Mouse (Mus musculus) E14TG2a.4 (cell line): ENCODE results near the gene Zfp169.
"Not testable (repeated sequence)": the region's sequence is repeated elsewhere in the genome, so short reads cannot be mapped to it uniquely, and the experiment has no call there.

Experiments used
- H3K27me3 ChIP-seq: 2 replicates; pipeline ENCODE4 v1.6.1; 2014; ENCODE audit warnings: low read length, control low read depth; ENCODE audit not compliant: insufficient read depth
- H3K36me3 ChIP-seq: 2 replicates; pipeline ENCODE4 v1.6.1; 2014; ENCODE audit warnings: low read length, control low read depth; ENCODE audit not compliant: insufficient read depth
- H3K4me1 ChIP-seq: replicated peaks from 2 replicates; pipeline ENCODE4 v1.6.1; 2014; ENCODE audit warnings: low read depth, low read length, control low read depth
- H3K4me3 ChIP-seq: replicated peaks from 2 replicates; pipeline ENCODE4 v1.5.1; 2014; ENCODE audit warnings: mild to moderate bottlenecking, low read length
- H3K9me3 ChIP-seq: 2 replicates; pipeline ENCODE4 v1.6.1; 2014; ENCODE audit warnings: low read length, control low read depth
- CTCF ChIP-seq: conservative IDR thresholded peaks from 2 replicates; pipeline ENCODE4 v1.5.1; 2014; ENCODE audit warnings: low read length
- NANOG ChIP-seq: IDR thresholded peaks from 2 replicates; pipeline ENCODE4 v1.6.1; 2014; ENCODE audit warnings: borderline replicate concordance, low read length, mixed read lengths
- POU5F1 ChIP-seq: IDR thresholded peaks from 2 replicates; pipeline ENCODE4 v1.6.1; 2014; ENCODE audit warnings: low read length, borderline replicate concordance

Gene Zfp169

GRCm38 (mm10) chr13:48530685-48531084, 17.4 kb upstream of the Zfp169 start:
- Histone ChIP-seq H3K4me1 (peaks cover 25% of the 10 kb centered on the region), H3K9me3 (no peaks in the 10 kb centered on the region), H3K27me3 (no peaks in the 10 kb centered on the region), H3K4me3 (no peak overlapping the region), H3K36me3 (peaks cover 21% of the 10 kb centered on the region)
- TF ChIP-seq POU5F1 (no peak), CTCF (no peak), NANOG (no peak)

GRCm38 (mm10) chr13:48529028-48529427, 15.8 kb upstream of the Zfp169 start:
- Histone ChIP-seq H3K4me3 (no peak overlapping the region), H3K9me3 (no peaks in the 10 kb centered on the region), H3K36me3 (peaks cover 7% of the 10 kb centered on the region), H3K4me1 (peaks cover 30% of the 10 kb centered on the region), H3K27me3 (no peaks in the 10 kb centered on the region)
- TF ChIP-seq NANOG, result no peak
- no peak for TF ChIP-seq POU5F1
- no peak for TF ChIP-seq CTCF

- TF ChIP-seq POU5F1, result no peak
- peak; percentile 61 for TF ChIP-seq CTCF
- no peaks in the 10 kb centered on the region for H3K9me3 ChIP-seq
- no peaks in the 10 kb centered on the region for H3K27me3 ChIP-seq
- H3K4me3 ChIP-seq, result no peak overlapping the region
- peaks cover 30% of the 10 kb centered on the region for H3K4me1 ChIP-seq
- peaks cover 2% of the 10 kb centered on the region; the same call in 1 of the 2 replicates for H3K36me3 ChIP-seq
These were observed 15.0 kb upstream of the Zfp169 start for GRCm38 (mm10) chr13:48528123-48528871.

GRCm38 (mm10) chr13:48525745-48526144, 12.5 kb upstream of the Zfp169 start:
- H3K4me3 ChIP-seq, result no peak overlapping the region
- H3K4me1 ChIP-seq, result peaks cover 30% of the 10 kb centered on the region
- TF ChIP-seq POU5F1 (no peak), CTCF (no peak)
- H3K36me3 ChIP-seq, result no peaks in the 10 kb centered on the region
- H3K9me3 ChIP-seq, result no peaks in the 10 kb centered on the region
- 0 out of 2 replicates have a peak, but pooled peaks cover 4% of the 10 kb centered on the region for H3K27me3 ChIP-seq

GRCm38 (mm10) chr13:48519122-48519521, 5.9 kb upstream of the Zfp169 start:
- not testable (repeated sequence) for H3K27me3 ChIP-seq, H3K36me3 ChIP-seq, H3K9me3 ChIP-seq, H3K4me1 ChIP-seq, H3K4me3 ChIP-seq

- Histone ChIP-seq H3K9me3 (no peaks in the 10 kb centered on the region), H3K36me3 (no peaks in the 10 kb centered on the region), H3K4me3 (no peak overlapping the region), H3K4me1 (peaks cover 15% of the 10 kb centered on the region), H3K27me3 (0 out of 2 replicates have a peak, but pooled peaks cover 2% of the 10 kb centered on the region)
- TF ChIP-seq NANOG (no peak), POU5F1 (no peak), CTCF (no peak)
These were observed 2.6 kb upstream of the Zfp169 start for GRCm38 (mm10) chr13:48515861-48516260.

GRCm38 (mm10) chr13:48508661-48509060, 4.6 kb downstream of the Zfp169 start:
- Histone ChIP-seq H3K4me1 (peaks cover 11% of the 10 kb centered on the region), H3K4me3 (no peak overlapping the region), H3K36me3 (peaks cover 29% of the 10 kb centered on the region), H3K9me3 (peaks cover under 1% of the 10 kb centered on the region; the same call in 1 of the 2 replicates), H3K27me3 (no peaks in the 10 kb centered on the region)
- TF ChIP-seq NANOG, result no peak
- no peak for TF ChIP-seq CTCF
- no peak for TF ChIP-seq POU5F1

GRCm38 (mm10) chr13:48502422-48502821, 10.8 kb downstream of the Zfp169 start:
- H3K4me3 ChIP-seq, result no peak overlapping the region
- H3K27me3 ChIP-seq, result no peaks in the 10 kb centered on the region
- peaks cover 2% of the 10 kb centered on the region for H3K4me1 ChIP-seq
- H3K9me3 ChIP-seq, result peaks cover 4% of the 10 kb centered on the region; the same call in 1 of the 2 replicates
- TF ChIP-seq NANOG, result no peak
- no peak for TF ChIP-seq POU5F1
- no peak for TF ChIP-seq CTCF
- peaks cover 41% of the 10 kb centered on the region for H3K36me3 ChIP-seq

- H3K4me3 ChIP-seq, result no peak overlapping the region
- peaks cover 4% of the 10 kb centered on the region; the same call in 1 of the 2 replicates for H3K9me3 ChIP-seq
- TF ChIP-seq NANOG (no peak), CTCF (no peak), POU5F1 (no peak)
- H3K4me1 ChIP-seq, result peaks cover 4% of the 10 kb centered on the region
- peaks cover 17% of the 10 kb centered on the region for H3K36me3 ChIP-seq
- no peaks in the 10 kb centered on the region for H3K27me3 ChIP-seq
These were observed 14.6 kb downstream of the Zfp169 start for GRCm38 (mm10) chr13:48498676-48499075.
